Mouse (Mus musculus) hindbrain, embryonic 16.5 days (tissue): ENCODE data around the gene Gm10721. TPM values are rescaled to one million over a fixed set of nuclear protein-coding genes. Genes with fewer than 3 reads are reported as not detected.
"Not testable (repeated sequence)": the region's sequence is repeated elsewhere in the genome, so short reads cannot be mapped to it uniquely, and the experiment has no call there.

Experiments used
- ATAC-seq: fragments of 200-750 bp; cut with Nextera tagmentation; 2 replicates; pipeline ENCODE4 v1.8.0; 2017; ENCODE audit warnings: moderate TSS enrichment, moderate library complexity
- H3K27ac ChIP-seq: fragments of 300-500 bp; sonication (generic); 2 replicates; pipeline ENCODE4 v1.5.1; 2014; ENCODE audit warnings: low read depth, mild to moderate bottlenecking, control low read depth, low read length, moderate library complexity
- H3K27me3 ChIP-seq: fragments of 300-500 bp; sonication (generic); replicated peaks from 2 replicates; pipeline ENCODE4 v1.6.1; 2014; ENCODE audit warnings: low read length; ENCODE audit not compliant: control insufficient read depth, insufficient read depth
- H3K36me3 ChIP-seq: fragments of 300-500 bp; sonication (generic); 2 replicates; pipeline ENCODE4 v1.6.1; 2014; ENCODE audit warnings: mild to moderate bottlenecking, low read length, moderate library complexity, mixed read lengths; ENCODE audit not compliant: control insufficient read depth, insufficient read depth
- H3K4me1 ChIP-seq: fragments of 300-500 bp; sonication (generic); 2 replicates; pipeline ENCODE4 v1.6.1; 2014; ENCODE audit warnings: low read depth, low read length; ENCODE audit not compliant: control insufficient read depth, insufficient read depth
- H3K4me2 ChIP-seq: fragments of 300-500 bp; sonication (generic); 2 replicates; pipeline ENCODE4 v1.6.1; 2014; ENCODE audit warnings: mild to moderate bottlenecking, low read length, control low read depth, moderate library complexity
- H3K4me3 ChIP-seq: fragments of 300-500 bp; sonication (generic); 2 replicates; pipeline ENCODE4 v1.5.1; 2014; ENCODE audit warnings: mild to moderate bottlenecking, low read length, control low read depth, moderate library complexity
- H3K9ac ChIP-seq: fragments of 300-500 bp; sonication (generic); 2 replicates; pipeline ENCODE4 v1.6.1; 2014; ENCODE audit warnings: low read depth, mild to moderate bottlenecking, control low read depth, low read length, moderate library complexity
- H3K9me3 ChIP-seq: fragments of 300-500 bp; sonication (generic); 2 replicates; pipeline ENCODE4 v1.6.1; 2014; ENCODE audit warnings: mild to moderate bottlenecking, low read length, moderate library complexity; ENCODE audit not compliant: control insufficient read depth
- WGBS: fragments of 180-500 bp; shearing (Covaris S2); extraction: QIAGEN DNeasy Blood & Tissue Kit; methylation state at CpG from one replicate; pipeline ENCODE4 v1.1.7; 2014; 5-methylcytosine and 5-hydroxymethylcytosine counted together
- microRNA-seq: library from miRNA; unstranded; fragments of <30 nt; microRNA quantifications from one replicate; pipeline ENCODE4, GENCODE M21; 2017
- polyA plus RNA-seq: library from polyadenylated mRNA; unstranded; fragments of >200 nt; fragmentation: Nextera tagmentation; extraction: Ambion mirVana; gene quantifications from 2 replicates; pipeline ENCODE4 v1.2.1, GENCODE M21; 2015

Gm10721 gene
- polyA plus RNA-seq, 1 experiment from 2014 or later, result not detected

DNA sequence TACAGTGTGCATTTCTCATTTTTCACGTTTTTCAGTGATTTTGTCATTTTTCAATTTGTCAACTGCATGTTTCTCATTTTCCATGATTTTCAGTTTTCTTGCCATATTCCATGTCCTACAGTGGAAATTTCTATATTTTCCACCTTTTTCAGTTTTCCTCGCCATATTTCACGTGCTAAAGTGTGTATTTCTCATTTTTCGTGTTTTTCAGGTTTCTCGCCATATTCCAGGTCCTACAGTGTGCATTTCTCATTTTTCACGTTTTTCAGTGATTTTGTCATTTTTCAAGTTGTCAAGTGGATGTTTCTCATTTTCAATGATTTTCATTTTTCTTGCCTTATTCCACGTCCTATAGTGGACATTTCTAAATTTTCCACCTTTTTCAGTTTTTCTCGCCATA lies 23.6 kb downstream of the Gm10721 start, which contains the start of gene Gm10715:
Gene Gm10715 (plus strand): TSS at position 301 of the 400 bp plus-strand sequence.
- ATAC-seq, result not testable (repeated sequence)

DNA sequence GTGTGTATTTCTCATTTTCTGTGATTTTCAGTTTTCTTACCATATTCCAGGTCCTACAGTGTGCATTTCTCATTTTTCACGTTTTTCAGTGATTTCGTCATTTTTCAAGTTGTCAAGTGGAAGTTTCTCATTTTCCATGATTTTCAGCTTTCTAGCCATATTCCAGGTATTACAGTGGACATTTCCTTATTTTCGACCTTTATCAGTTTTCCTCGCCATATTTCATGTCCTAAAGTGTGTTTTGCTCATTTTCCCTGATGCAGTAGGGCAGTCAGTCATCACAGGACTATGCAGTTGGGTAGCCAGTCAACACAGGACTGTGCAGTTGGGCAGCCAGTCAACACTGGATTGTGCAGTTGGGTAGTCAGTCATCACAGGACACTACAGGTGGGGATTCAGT lies 25.2 kb downstream of the Gm10721 start:
- 59% methylated on average over 4 of the region's 4 CpGs for WGBS
- H3K4me2 ChIP-seq, ATAC-seq, H3K27ac ChIP-seq, H3K27me3 ChIP-seq, H3K9ac ChIP-seq, H3K4me3 ChIP-seq, H3K9me3 ChIP-seq, H3K36me3 ChIP-seq, H3K4me1 ChIP-seq: not testable (repeated sequence)

More for the DNA sequence above, 23.6 kb downstream of the Gm10721 start, which contains the start of gene Gm10715:
- H3K36me3 ChIP-seq, H3K9ac ChIP-seq, H3K9me3 ChIP-seq, H3K4me2 ChIP-seq, H3K27me3 ChIP-seq, H3K4me1 ChIP-seq, H3K4me3 ChIP-seq, H3K27ac ChIP-seq: not testable (repeated sequence)
- 80% methylated on average over 6 of the region's 8 CpGs for WGBS

Small RNA genes within 50 kb of the gene (microRNA-seq; reads per million reads assigned to microRNA genes)
- not detected for gene Mir101c

Other genes starting within 250 kb of the Gm10721 start
- gene Gm10722, start 12.2 kb upstream of the Gm10721 start, polyA plus RNA-seq, result not detected in 2 replicates
- not detected in 2 replicates for gene Gm11168, start 9.8 kb upstream of the Gm10721 start, polyA plus RNA-seq
- gene Gm10720, start 2.5 kb downstream of the Gm10721 start, polyA plus RNA-seq, result not detected in 2 replicates
- gene Gm10719, start 4.3 kb downstream of the Gm10721 start, polyA plus RNA-seq, result not detected in 2 replicates
- gene Gm10718, start 10.4 kb downstream of the Gm10721 start, polyA plus RNA-seq, result 0.39 and 0.56 TPM in 2 replicates
- 0.25 and 0.41 TPM in 2 replicates for gene Gm10717, start 12.3 kb downstream of the Gm10721 start, polyA plus RNA-seq
- gene Gm17535, start 21.5 kb downstream of the Gm10721 start, polyA plus RNA-seq, result not detected in 2 replicates
- not detected in 2 replicates for gene Gm10715, start 23.7 kb downstream of the Gm10721 start, polyA plus RNA-seq